Mouse (Mus musculus) lung, embryonic 14.5 days (tissue): ENCODE measurements around the gene Rab36. TPM values are rescaled to one million over a fixed set of nuclear protein-coding genes. Genes with fewer than 3 reads are reported as not detected.
"Not testable (repeated sequence)": the region's sequence is repeated elsewhere in the genome, so short reads cannot be mapped to it uniquely, and the experiment has no call there.

Experiments used
- ATAC-seq: fragments of 200-750 bp; cut with Nextera tagmentation; 2 replicates; pipeline ENCODE4 v1.8.0; 2017; ENCODE audit warnings: mild to moderate bottlenecking, moderate TSS enrichment, moderate library complexity; ENCODE audit not compliant: insufficient read depth
- DNase-seq: peaks from one replicate; pipeline ENCODE4 v3.0.0-alpha.2; 2015
- H3K27ac ChIP-seq: fragments of 300-500 bp; sonication (generic); 2 replicates; pipeline ENCODE4 v1.5.1; 2014; ENCODE audit warnings: low read depth, mild to moderate bottlenecking, moderate library complexity
- H3K27me3 ChIP-seq: fragments of 300-500 bp; sonication (generic); 2 replicates; pipeline ENCODE4 v1.6.1; 2014; ENCODE audit warnings: low read length, control low read depth; ENCODE audit not compliant: insufficient read depth
- H3K36me3 ChIP-seq: fragments of 300-500 bp; sonication (generic); 2 replicates; pipeline ENCODE4 v1.6.1; 2014; ENCODE audit warnings: control low read depth; ENCODE audit not compliant: insufficient read depth
- H3K4me1 ChIP-seq: fragments of 300-500 bp; sonication (generic); 2 replicates; pipeline ENCODE4 v1.6.1; 2014; ENCODE audit warnings: antibody characterized with exemption, control low read depth; ENCODE audit not compliant: insufficient read depth
- H3K4me2 ChIP-seq: fragments of 300-500 bp; sonication (generic); 2 replicates; pipeline ENCODE4 v1.6.1; 2014; ENCODE audit warnings: mild to moderate bottlenecking
- H3K4me3 ChIP-seq: fragments of 300-500 bp; sonication (generic); 2 replicates; pipeline ENCODE4 v1.5.1; 2014; ENCODE audit warnings: low read depth, low read length
- H3K9ac ChIP-seq: fragments of 300-500 bp; sonication (generic); 2 replicates; pipeline ENCODE4 v1.6.1; 2014
- H3K9me3 ChIP-seq: fragments of 300-500 bp; sonication (generic); 2 replicates; pipeline ENCODE4 v1.6.1; 2016; ENCODE audit warnings: low read depth, low read length, control low read depth
- CTCF ChIP-seq: IDR thresholded peaks from 2 replicates; pipeline ENCODE4 v1.5.1; 2016; ENCODE audit warnings: antibody characterized with exemption, low read depth
- WGBS: fragments of 180-500 bp; shearing (Covaris S2); extraction: QIAGEN DNeasy Blood & Tissue Kit; methylation state at CpG from one replicate; pipeline ENCODE4 v1.1.7; 2014; 5-methylcytosine and 5-hydroxymethylcytosine counted together
- polyA plus RNA-seq: library from polyadenylated mRNA; unstranded; fragments of >200 nt; fragmentation: Nextera tagmentation; extraction: Ambion mirVana; gene quantifications from 2 replicates; pipeline ENCODE4 v1.2.1, GENCODE M21; 2014

Gene Rab36
- polyA plus RNA-seq, 1 experiment from 2014 or later = 14.8 TPM

- DNase-seq (peak; percentile 87), ATAC-seq (peak; percentile 55; the same call in 1 of the 2 replicates)
- peak; percentile 91 for TF ChIP-seq CTCF
- no peak overlapping the region for H3K4me2 ChIP-seq
- H3K27ac ChIP-seq = no peak overlapping the region
- H3K9ac ChIP-seq = no peak overlapping the region
- WGBS = 6% methylated on average over 6 of the region's 6 CpGs
- no peaks in the 10 kb centered on the region for H3K9me3 ChIP-seq
- no peaks in the 10 kb centered on the region for H3K36me3 ChIP-seq
- H3K4me1 ChIP-seq = no peaks in the 10 kb centered on the region
- H3K27me3 ChIP-seq = no peaks in the 10 kb centered on the region
- no peak overlapping the region for H3K4me3 ChIP-seq
Measured at GRCm38 (mm10) chr10:75021138-75021537, 15.7 kb upstream of the Rab36 start.

- H3K36me3 ChIP-seq = no peaks in the 10 kb centered on the region
- no peaks in the 10 kb centered on the region for H3K4me1 ChIP-seq
- no peak for TF ChIP-seq CTCF
- no peak overlapping the region for H3K4me3 ChIP-seq
- ATAC-seq = no peak
- DNase-seq = no peak
- no peak overlapping the region for H3K4me2 ChIP-seq
- no peaks in the 10 kb centered on the region for H3K9me3 ChIP-seq
- no peak overlapping the region for H3K27ac ChIP-seq
- WGBS = 64% methylated on average over 8 of the region's 8 CpGs
- no peaks in the 10 kb centered on the region for H3K27me3 ChIP-seq
- H3K9ac ChIP-seq = no peak overlapping the region
Measured at GRCm38 (mm10) chr10:75026491-75026890, 10.4 kb upstream of the Rab36 start.

GRCm38 (mm10) chr10:75028743-75029142 is 8.1 kb upstream of the Rab36 start:
- Histone ChIP-seq H3K27me3 (no peaks in the 10 kb centered on the region), H3K9ac (no peak overlapping the region), H3K36me3 (no peaks in the 10 kb centered on the region), H3K4me1 (no peaks in the 10 kb centered on the region), H3K4me2 (no peak overlapping the region), H3K9me3 (no peaks in the 10 kb centered on the region), H3K4me3 (no peak overlapping the region), H3K27ac (no peak overlapping the region)
- no peak for TF ChIP-seq CTCF
- WGBS = 70% methylated on average over 8 of the region's 8 CpGs
- ATAC-seq (no peak), DNase-seq (no peak)

GRCm38 (mm10) chr10:75029677-75030076 is 7.2 kb upstream of the Rab36 start:
- H3K36me3 ChIP-seq = no peaks in the 10 kb centered on the region
- H3K9ac ChIP-seq = no peak overlapping the region
- H3K4me3 ChIP-seq = no peak overlapping the region
- no peaks in the 10 kb centered on the region for H3K27me3 ChIP-seq
- no peak for TF ChIP-seq CTCF
- H3K27ac ChIP-seq = no peak overlapping the region
- 87% methylated on average over 3 of the region's 3 CpGs for WGBS
- ATAC-seq (no peak), DNase-seq (no peak)
- H3K4me2 ChIP-seq = no peak overlapping the region
- no peaks in the 10 kb centered on the region for H3K9me3 ChIP-seq
- no peaks in the 10 kb centered on the region for H3K4me1 ChIP-seq

GRCm38 (mm10) chr10:75030234-75030633 is 6.6 kb upstream of the Rab36 start:
- TF ChIP-seq CTCF = no peak
- Histone ChIP-seq H3K4me3 (no peak overlapping the region), H3K4me1 (no peaks in the 10 kb centered on the region), H3K27ac (no peak overlapping the region), H3K9ac (no peak overlapping the region), H3K4me2 (no peak overlapping the region), H3K27me3 (no peaks in the 10 kb centered on the region), H3K36me3 (no peaks in the 10 kb centered on the region), H3K9me3 (no peaks in the 10 kb centered on the region)
- DNase-seq (no peak), ATAC-seq (no peak)
- 82% methylated on average over 3 of the region's 3 CpGs for WGBS

GRCm38 (mm10) chr10:75031345-75032114 is 5.3 kb upstream of the Rab36 start:
- no peak overlapping the region for H3K4me3 ChIP-seq
- no peaks in the 10 kb centered on the region for H3K9me3 ChIP-seq
- no peak overlapping the region for H3K9ac ChIP-seq
- ATAC-seq = no peak
- no peak for TF ChIP-seq CTCF
- H3K4me1 ChIP-seq = no peaks in the 10 kb centered on the region
- no peak overlapping the region for H3K27ac ChIP-seq
- H3K4me2 ChIP-seq = no peak overlapping the region
- no peaks in the 10 kb centered on the region for H3K27me3 ChIP-seq
- 47% methylated on average over 5 of the region's 5 CpGs for WGBS
- H3K36me3 ChIP-seq = no peaks in the 10 kb centered on the region
- no peak for DNase-seq

- 28% methylated on average over 10 of the region's 10 CpGs for WGBS
- Histone ChIP-seq H3K27ac (no peak within 1 kb of the TSS), H3K9ac (no peak within 1 kb of the TSS), H3K27me3 (no peaks in the 10 kb centered on the region), H3K9me3 (no peaks in the 10 kb centered on the region), H3K4me3 (no peak within 1 kb of the TSS), H3K4me2 (no peak within 1 kb of the TSS), H3K36me3 (no peaks in the 10 kb centered on the region), H3K4me1 (no peaks in the 10 kb centered on the region)
- ATAC-seq = no peak
- TF ChIP-seq CTCF = no peak
- peak; percentile 69 for DNase-seq
Measured at GRCm38 (mm10) chr10:75032395-75032794, 4.5 kb upstream of the Rab36 start, which contains the start of gene Rsph14. Gene Rsph14 (minus strand): TSS chr10:75032586.

GRCm38 (mm10) chr10:75042060-75042459 is 5.2 kb downstream of the Rab36 start:
- H3K4me3 ChIP-seq, H3K27ac ChIP-seq, H3K9ac ChIP-seq, DNase-seq, H3K27me3 ChIP-seq, H3K4me1 ChIP-seq, H3K4me2 ChIP-seq, ATAC-seq, H3K9me3 ChIP-seq: not testable (repeated sequence)
- 10% methylated on average over 1 of the region's 1 CpGs for WGBS
- peaks cover 16% of the 10 kb centered on the region; the same call in 1 of the 2 replicates for H3K36me3 ChIP-seq
